Mouse (Mus musculus) liver, embryonic 14.5 days (tissue): ENCODE data around the gene Flywch2. TPM values are rescaled to one million over a fixed set of nuclear protein-coding genes. Genes with fewer than 3 reads are reported as not detected.

Experiments
- ATAC-seq: fragments of 200-750 bp; cut with Nextera tagmentation; 2 replicates; pipeline ENCODE4 v1.8.0; 2017; ENCODE audit warnings: moderate number of reproducible peaks, mild to moderate bottlenecking, moderate library complexity; ENCODE audit not compliant: insufficient read depth
- DNase-seq, 3 experiments: peaks; one replicate each; pipeline ENCODE4 v3.0.0-alpha.2; 2012 to 2013; ENCODE audit warnings: low read depth in 3 of 3, low spot score in 3 of 3
- H3K27ac ChIP-seq: fragments of 300-500 bp; sonication (generic); 2 replicates; pipeline ENCODE4 v1.5.1; 2014; ENCODE audit warnings: moderate library complexity, mild to moderate bottlenecking, control low read depth, inconsistent platforms
- H3K27me3 ChIP-seq: fragments of 300-500 bp; sonication (generic); 2 replicates; pipeline ENCODE4 v1.6.1; 2014; ENCODE audit warnings: mild to moderate bottlenecking, low read length, moderate library complexity; ENCODE audit not compliant: control insufficient read depth, insufficient read depth
- H3K36me3 ChIP-seq: fragments of 300-500 bp; sonication (generic); replicated peaks from 2 replicates; pipeline ENCODE4 v1.6.1; 2014; ENCODE audit warnings: low read depth; ENCODE audit not compliant: control insufficient read depth, insufficient read depth
- H3K4me1 ChIP-seq, 2 experiments: fragments of 200-500 bp in 1 of 2; fragments of 300-500 bp in 1 of 2; sonication (generic) in 1 of 2; replicated peaks; 2 replicates each; pipeline ENCODE4 v1.6.1; 2012 to 2014; ENCODE audit warnings: antibody characterized with exemption in 1 of 2, inconsistent platforms in 1 of 2, low read length in 1 of 2; ENCODE audit not compliant: control insufficient read depth in 2 of 2, insufficient read depth in 2 of 2
- H3K4me2 ChIP-seq: fragments of 300-500 bp; sonication (generic); 2 replicates; pipeline ENCODE4 v1.6.1; 2014; ENCODE audit warnings: low read depth, mild to moderate bottlenecking, control low read depth, moderate library complexity
- H3K4me3 ChIP-seq, 2 experiments: fragments of 200-500 bp in 1 of 2; fragments of 300-500 bp in 1 of 2; sonication (generic) in 1 of 2; 2 replicates each; pipeline ENCODE4 v1.5.1; 2012 to 2014; ENCODE audit warnings: low read depth in 2 of 2, low read length in 2 of 2, mild to moderate bottlenecking in 2 of 2, control low read depth in 1 of 2, inconsistent platforms in 1 of 2, moderate library complexity in 1 of 2; ENCODE audit not compliant: insufficient read depth in 1 of 2
- H3K9ac ChIP-seq: fragments of 300-500 bp; sonication (generic); replicated peaks from 2 replicates; pipeline ENCODE4 v1.6.1; 2014; ENCODE audit warnings: mild to moderate bottlenecking, control low read depth, moderate library complexity
- H3K9me3 ChIP-seq: fragments of 300-500 bp; sonication (generic); 2 replicates; pipeline ENCODE4 v1.6.1; 2016; ENCODE audit warnings: low read length, mixed read lengths; ENCODE audit not compliant: control insufficient read depth
- CTCF ChIP-seq: IDR thresholded peaks from 2 replicates; pipeline ENCODE4 v1.5.1; 2016; ENCODE audit warnings: antibody characterized with exemption, low read depth, control low read depth
- EP300 ChIP-seq: IDR thresholded peaks from 2 replicates; pipeline ENCODE4 v1.6.1; 2016; ENCODE audit warnings: antibody characterized with exemption, low read depth
- WGBS: fragments of 180-500 bp; shearing (Covaris S2); extraction: QIAGEN DNeasy Blood & Tissue Kit; methylation state at CpG from one replicate; pipeline ENCODE4 v1.1.7; 2014; ENCODE audit not compliant: insufficient replicate concordance; 5-methylcytosine and 5-hydroxymethylcytosine counted together
- polyA plus RNA-seq, 2 experiments: library from polyadenylated mRNA; depleted of rRNA in 1 of 2; stranded (reverse) in 1 of 2; unstranded in 1 of 2; fragments of >200 nt; fragmentation: Nextera tagmentation in 1 of 2; extraction: Ambion mirVana in 1 of 2; gene quantifications; 2 replicates each; pipeline versions ENCODE4 v1.2.1 to v1.2.3; 2012 to 2014

The Flywch2 gene
- polyA plus RNA-seq, 2 experiments = 0.79 to 1.0 TPM

DNA sequence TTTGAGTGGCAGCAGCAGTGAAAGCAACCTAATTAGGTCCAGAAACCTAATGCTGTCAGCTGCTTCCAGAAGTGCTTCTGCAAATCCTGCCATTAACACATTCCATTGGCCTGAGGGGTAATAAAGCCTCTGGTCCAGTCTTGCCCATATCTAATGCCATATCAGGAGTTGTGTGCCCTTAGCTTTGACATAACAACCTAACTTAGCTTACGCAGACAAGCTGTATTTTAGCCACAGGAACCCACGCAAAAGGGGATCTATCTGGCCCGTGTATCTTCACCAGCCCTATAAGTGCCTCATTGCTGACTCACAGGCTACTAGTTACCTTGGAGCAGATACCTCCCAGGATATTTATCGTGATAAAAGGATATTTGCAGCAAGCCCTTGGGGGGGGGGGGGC, 39.7 kb upstream of the Flywch2 start:
- DNase-seq = no peak
- no peak overlapping the region for H3K4me2 ChIP-seq
- H3K27me3 ChIP-seq = no peaks in the 10 kb centered on the region; the same call in 1 of the 2 replicates
- WGBS = 74% methylated on average over 4 of the region's 4 CpGs
- H3K4me1 ChIP-seq = peaks cover 13 to 15% of the 10 kb centered on the region in 2 experiments
- no peak overlapping the region for H3K27ac ChIP-seq
- H3K9ac ChIP-seq = no peak overlapping the region
- no peaks in the 10 kb centered on the region; the same call in 1 of the 2 replicates for H3K9me3 ChIP-seq
- peaks cover 59% of the 10 kb centered on the region for H3K36me3 ChIP-seq
- TF ChIP-seq CTCF = no peak
- no peak for TF ChIP-seq EP300
- H3K4me3 ChIP-seq = no peak overlapping the region
- no peak for ATAC-seq

- Histone ChIP-seq H3K9me3 (peaks cover 10% of the 10 kb centered on the region), H3K9ac (no peak overlapping the region), H3K4me2 (no peak overlapping the region), H3K4me1 (peaks cover 7 to 9% of the 10 kb centered on the region in 2 experiments), H3K27ac (no peak overlapping the region), H3K4me3 (no peak overlapping the region), H3K27me3 (no peaks in the 10 kb centered on the region), H3K36me3 (peaks cover 79% of the 10 kb centered on the region)
- 90% methylated on average over 12 of the region's 12 CpGs for WGBS
- no peak for DNase-seq
- no peak for ATAC-seq
- TF ChIP-seq EP300 (no peak), CTCF (no peak)
Measured at GRCm38 (mm10) chr17:23823614-23824013, 37.7 kb upstream of the Flywch2 start.

DNA sequence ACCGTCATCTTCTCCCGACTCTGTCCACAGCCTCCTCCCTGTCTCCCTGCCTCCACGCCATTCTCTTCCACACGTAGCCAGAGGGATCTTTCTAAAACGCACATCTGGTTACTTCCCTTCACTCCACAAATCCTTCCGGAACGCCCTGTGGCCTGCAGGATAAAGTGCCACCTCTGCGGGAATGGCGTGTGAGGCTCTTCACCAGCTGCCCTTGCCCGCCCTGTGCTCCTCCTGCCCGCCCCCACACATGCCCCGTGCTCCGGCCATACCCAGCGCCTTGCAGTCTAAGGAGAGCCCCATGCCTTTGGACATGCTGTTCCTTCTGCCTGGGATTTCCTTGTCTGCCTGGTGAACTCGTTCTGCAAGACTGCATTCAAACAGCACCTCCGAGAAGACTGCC, 37.1 kb upstream of the Flywch2 start:
- no peaks in the 10 kb centered on the region for H3K27me3 ChIP-seq
- H3K9ac ChIP-seq = no peak overlapping the region
- 86% methylated on average over 16 of the region's 16 CpGs for WGBS
- H3K36me3 ChIP-seq = peaks cover 85% of the 10 kb centered on the region
- ATAC-seq (no peak), DNase-seq (no peak)
- H3K4me2 ChIP-seq = no peak overlapping the region
- no peak overlapping the region for H3K4me3 ChIP-seq
- H3K4me1 ChIP-seq = peaks cover 6% of the 10 kb centered on the region in 2 experiments
- H3K27ac ChIP-seq = no peak overlapping the region
- H3K9me3 ChIP-seq = peaks cover 14% of the 10 kb centered on the region
- TF ChIP-seq EP300 = no peak
- TF ChIP-seq CTCF = no peak

GRCm38 (mm10) chr17:23822094-23822493, 36.2 kb upstream of the Flywch2 start:
- H3K9me3 ChIP-seq = peaks cover 22% of the 10 kb centered on the region
- H3K27me3 ChIP-seq = no peaks in the 10 kb centered on the region
- ATAC-seq = no peak
- no peak overlapping the region for H3K4me2 ChIP-seq
- no peak for DNase-seq
- no peak overlapping the region for H3K9ac ChIP-seq
- peaks cover 94% of the 10 kb centered on the region for H3K36me3 ChIP-seq
- H3K4me3 ChIP-seq = no peak overlapping the region
- WGBS = 80% methylated on average over 6 of the region's 6 CpGs
- no peak for TF ChIP-seq CTCF
- no peak for TF ChIP-seq EP300
- no peaks in the 10 kb centered on the region for H3K4me1 ChIP-seq
- no peak overlapping the region for H3K27ac ChIP-seq

DNA sequence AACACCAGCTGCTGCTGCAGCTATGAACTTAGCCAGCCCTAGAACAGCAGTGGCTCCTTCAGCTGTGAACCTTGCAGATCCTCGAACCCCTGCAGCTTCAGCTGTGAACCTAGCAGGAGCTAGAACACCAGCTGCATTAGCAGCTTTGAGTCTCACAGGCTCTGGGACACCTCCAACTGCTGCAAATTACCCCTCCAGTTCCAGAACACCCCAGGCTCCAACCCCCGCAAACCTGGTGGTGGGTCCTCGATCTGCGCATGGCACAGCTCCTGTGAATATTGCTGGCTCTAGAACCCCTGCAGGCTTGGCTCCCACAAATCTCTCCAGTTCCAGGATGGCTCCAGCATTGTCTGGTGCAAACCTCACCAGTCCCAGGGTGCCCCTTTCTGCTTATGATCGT, 34.9 kb upstream of the Flywch2 start:
- H3K4me2 ChIP-seq = no peak overlapping the region
- no peaks in the 10 kb centered on the region for H3K4me1 ChIP-seq
- no peak overlapping the region for H3K9ac ChIP-seq
- H3K27me3 ChIP-seq = no peaks in the 10 kb centered on the region
- H3K9me3 ChIP-seq = peaks cover 22% of the 10 kb centered on the region
- H3K36me3 ChIP-seq = peaks cover 98% of the 10 kb centered on the region
- DNase-seq = no peak
- H3K4me3 ChIP-seq = no peak overlapping the region
- TF ChIP-seq CTCF (no peak), EP300 (no peak)
- no peak overlapping the region for H3K27ac ChIP-seq
- ATAC-seq = no peak
- 96% methylated on average over 5 of the region's 5 CpGs for WGBS
